Mouse (Mus musculus) urinary bladder, postnatal 14 days (tissue): Measurements from ENCODE around the gene Tln1.
"Not testable (repeated sequence)": the region's sequence is repeated elsewhere in the genome, so short reads cannot be mapped to it uniquely, and the experiment has no call there.

Source experiments
- DNase-seq: peaks from one replicate; pipeline ENCODE4 v3.0.0; 2021; ENCODE audit warnings: low spot score

Tln1 gene

GRCm38 (mm10) chr4:43561997-43562768 lies at the start of gene Tln1, which contains the start of gene Creb3:
Gene Tln1 (minus strand): TSS chr4:43562691.
Gene Creb3 (plus strand): TSS chr4:43562332.
- peak; percentile 94 for DNase-seq

- DNase-seq = no peak
Observed at GRCm38 (mm10) chr4:43604751-43605685, 42.5 kb upstream of the Tln1 start.

GRCm38 (mm10) chr4:43604099-43604498 lies 41.6 kb upstream of the Tln1 start:
- DNase-seq = no peak

- DNase-seq = no peak
Observed at GRCm38 (mm10) chr4:43600195-43600934, 37.9 kb upstream of the Tln1 start.

- no peak for DNase-seq
Observed at GRCm38 (mm10) chr4:43598650-43599380, 36.3 kb upstream of the Tln1 start.

- no peak for DNase-seq
Observed at GRCm38 (mm10) chr4:43598200-43598599, 35.7 kb upstream of the Tln1 start.

- DNase-seq = not testable (repeated sequence)
Observed at GRCm38 (mm10) chr4:43596597-43596996, 34.1 kb upstream of the Tln1 start.

GRCm38 (mm10) chr4:43593453-43593852 lies 31.0 kb upstream of the Tln1 start:
- no peak for DNase-seq

GRCm38 (mm10) chr4:43591961-43592360 lies 29.5 kb upstream of the Tln1 start:
- no peak for DNase-seq

- no peak for DNase-seq
Observed at GRCm38 (mm10) chr4:43591543-43591942, 29.1 kb upstream of the Tln1 start.

GRCm38 (mm10) chr4:43587681-43588080 lies 25.2 kb upstream of the Tln1 start:
- DNase-seq = no peak

GRCm38 (mm10) chr4:43586411-43586810 lies 23.9 kb upstream of the Tln1 start:
- DNase-seq = no peak

- no peak for DNase-seq
Observed at GRCm38 (mm10) chr4:43585682-43586081, 23.2 kb upstream of the Tln1 start.

- DNase-seq = no peak
Observed at GRCm38 (mm10) chr4:43584444-43585416, 22.2 kb upstream of the Tln1 start, which contains the start of gene Msmp. Gene Msmp (minus strand): TSS chr4:43584494.

- no peak for DNase-seq
Observed at GRCm38 (mm10) chr4:43583421-43583820, 20.9 kb upstream of the Tln1 start.

GRCm38 (mm10) chr4:43582241-43582640 lies 19.8 kb upstream of the Tln1 start:
- no peak for DNase-seq

GRCm38 (mm10) chr4:43581381-43581780 lies 18.9 kb upstream of the Tln1 start:
- DNase-seq = no peak

GRCm38 (mm10) chr4:43580721-43581120 lies 18.2 kb upstream of the Tln1 start:
- DNase-seq = no peak

GRCm38 (mm10) chr4:43579731-43580130 lies 17.2 kb upstream of the Tln1 start:
- no peak for DNase-seq

GRCm38 (mm10) chr4:43579256-43579655 lies 16.8 kb upstream of the Tln1 start:
- DNase-seq = no peak
